Mouse (Mus musculus) liver, adult (tissue): Measurements from ENCODE around the gene Cdcp2.

ENCODE experiments used
- GATA4 ChIP-seq: IDR thresholded peaks from 2 replicates; pipeline ENCODE4 v1.6.1; 2014; ENCODE audit warnings: mild to moderate bottlenecking, low read length; ENCODE audit not compliant: insufficient replicate concordance

The Cdcp2 gene

GRCm38 (mm10) chr4:107075456-107075855, 21.2 kb upstream of the Cdcp2 start:
- no peak for TF ChIP-seq GATA4

GRCm38 (mm10) chr4:107078894-107079293, 17.8 kb upstream of the Cdcp2 start:
- TF ChIP-seq GATA4: no peak

GRCm38 (mm10) chr4:107079716-107080115, 17.0 kb upstream of the Cdcp2 start:
- TF ChIP-seq GATA4: no peak

- no peak for TF ChIP-seq GATA4
Measured at GRCm38 (mm10) chr4:107082185-107082584, 14.5 kb upstream of the Cdcp2 start.

- no peak for TF ChIP-seq GATA4
Measured at GRCm38 (mm10) chr4:107083126-107083525, 13.6 kb upstream of the Cdcp2 start.

- no peak for TF ChIP-seq GATA4
Measured at GRCm38 (mm10) chr4:107084343-107084742, 12.3 kb upstream of the Cdcp2 start.

- no peak for TF ChIP-seq GATA4
Measured at GRCm38 (mm10) chr4:107084858-107085257, 11.8 kb upstream of the Cdcp2 start.

GRCm38 (mm10) chr4:107091696-107092095, 5.0 kb upstream of the Cdcp2 start:
- TF ChIP-seq GATA4: no peak

GRCm38 (mm10) chr4:107094484-107095187, 2.1 kb upstream of the Cdcp2 start:
- no peak for TF ChIP-seq GATA4

- TF ChIP-seq GATA4: no peak
Measured at GRCm38 (mm10) chr4:107096043-107096442, 648 bp upstream of the Cdcp2 start.

- TF ChIP-seq GATA4: no peak
Measured at GRCm38 (mm10) chr4:107097871-107098270, 1.2 kb downstream of the Cdcp2 start.

GRCm38 (mm10) chr4:107098375-107098774, 1.7 kb downstream of the Cdcp2 start:
- TF ChIP-seq GATA4: no peak

GRCm38 (mm10) chr4:107098791-107099525, 2.3 kb downstream of the Cdcp2 start:
- TF ChIP-seq GATA4: no peak

- TF ChIP-seq GATA4: no peak
Measured at GRCm38 (mm10) chr4:107102220-107102619, 5.5 kb downstream of the Cdcp2 start.

- TF ChIP-seq GATA4: no peak
Measured at GRCm38 (mm10) chr4:107106777-107107176, 10.1 kb downstream of the Cdcp2 start.

- TF ChIP-seq GATA4: no peak
Measured at GRCm38 (mm10) chr4:107108291-107108731, 11.6 kb downstream of the Cdcp2 start.

- TF ChIP-seq GATA4: no peak
Measured at GRCm38 (mm10) chr4:107114278-107114677, 17.6 kb downstream of the Cdcp2 start.

- no peak for TF ChIP-seq GATA4
Measured at GRCm38 (mm10) chr4:107117741-107118385, 21.2 kb downstream of the Cdcp2 start.
